Mouse (Mus musculus): ENCODE results near the gene Cd40lg. TPM values are rescaled to one million over a fixed set of nuclear protein-coding genes. Genes with fewer than 3 reads are reported as not detected.

The Cd40lg gene
- polyA plus RNA-seq, 1 experiment: 0.26 TPM

- 56% methylated on average over 7 of the region's 7 CpGs for WGBS
- DNase-seq (ENCODE audit: low read depth, low spot score): no peak
These were observed 41.5 kb downstream of the Cd40lg start for GRCm38 (mm10) chrX:57253329-57254055.

- WGBS: 56% methylated on average over 2 of the region's 2 CpGs
These were observed 48.8 kb downstream of the Cd40lg start for GRCm38 (mm10) chrX:57260744-57261143.

GRCm38 (mm10) chrX:57263515-57263914, 51.6 kb downstream of the Cd40lg start:
- 68% methylated on average over 4 of the region's 4 CpGs for WGBS
- DNase-seq (ENCODE audit: low read depth, low spot score): no peak

More at GRCm38 (mm10) chrX:57260744-57261143, 48.8 kb downstream of the Cd40lg start:
- DNase-seq (ENCODE audit: low read depth, low spot score): no peak

Other genes with a start within 250 kb of the Cd40lg start
- gene Brs3, start 169.1 kb upstream of the Cd40lg start, polyA plus RNA-seq (2012; rRNA removed): not detected in 2 replicates
- gene Htatsf1, start 158.6 kb upstream of the Cd40lg start, polyA plus RNA-seq (2012; rRNA removed): 5.2 and 6.9 TPM in 2 replicates
- gene Vgll1, start 124.0 kb upstream of the Cd40lg start, polyA plus RNA-seq (2012; rRNA removed): not detected in 2 replicates
- gene Arhgef6, start 126.6 kb downstream of the Cd40lg start, polyA plus RNA-seq (2012; rRNA removed): 4.9 and 6.7 TPM in 2 replicates
- 10.0 and 12.5 TPM in 2 replicates for gene Rbmx, start 180.9 kb downstream of the Cd40lg start, polyA plus RNA-seq (2012; rRNA removed)
- not detected in 2 replicates for gene Gm364, start 197.0 kb downstream of the Cd40lg start, polyA plus RNA-seq (2012; rRNA removed)

Measured in large intestine, adult 2 months (tissue).